Mouse (Mus musculus) urinary bladder, postnatal 25 days (tissue): Measurements from ENCODE around the gene Hcn3.

Experiments
- DNase-seq: peaks from one replicate; pipeline ENCODE4 v3.0.0; 2022; ENCODE audit warnings: low spot score

Gene Hcn3

DNA sequence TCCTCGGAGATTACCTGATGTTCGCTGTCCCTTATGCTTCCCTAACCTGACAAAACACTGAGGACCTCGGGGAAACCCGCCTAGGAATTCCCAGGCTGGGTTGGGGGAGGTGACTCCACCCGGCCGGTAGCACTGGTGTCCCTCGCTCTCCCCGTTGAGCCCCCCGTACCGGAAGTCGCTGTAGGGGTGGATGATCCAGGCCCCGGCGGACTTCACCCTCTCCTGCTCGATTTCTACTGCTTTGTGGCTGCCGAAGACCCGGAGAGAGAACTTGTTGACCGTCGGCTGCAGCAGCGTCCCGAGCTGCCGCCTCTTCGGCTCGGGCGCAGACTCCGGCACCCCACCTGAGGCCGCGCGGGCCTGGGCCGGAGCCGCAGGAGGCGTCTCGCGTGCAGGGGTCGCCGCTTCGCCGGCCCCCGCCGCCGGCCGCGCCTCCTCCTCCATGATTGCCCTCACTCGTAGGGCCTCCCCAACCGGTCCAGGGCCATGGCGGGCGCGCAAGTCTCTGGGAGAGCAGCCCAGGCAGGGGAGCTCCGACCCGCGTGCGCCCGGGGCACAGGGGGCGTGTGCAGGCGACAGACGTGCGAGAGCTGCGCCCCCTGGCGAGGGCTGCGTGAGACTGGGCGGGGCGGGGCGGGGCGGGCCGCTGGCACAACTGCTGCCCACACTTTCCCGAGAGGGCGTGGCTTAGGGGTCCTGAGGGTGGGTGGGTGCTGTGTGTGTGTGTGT, at the start of gene Hcn3:
Gene Hcn3, minus strand, starts transcription at position 581 of the 729 bp plus-strand sequence.
- peak; percentile 47 for DNase-seq

DNA sequence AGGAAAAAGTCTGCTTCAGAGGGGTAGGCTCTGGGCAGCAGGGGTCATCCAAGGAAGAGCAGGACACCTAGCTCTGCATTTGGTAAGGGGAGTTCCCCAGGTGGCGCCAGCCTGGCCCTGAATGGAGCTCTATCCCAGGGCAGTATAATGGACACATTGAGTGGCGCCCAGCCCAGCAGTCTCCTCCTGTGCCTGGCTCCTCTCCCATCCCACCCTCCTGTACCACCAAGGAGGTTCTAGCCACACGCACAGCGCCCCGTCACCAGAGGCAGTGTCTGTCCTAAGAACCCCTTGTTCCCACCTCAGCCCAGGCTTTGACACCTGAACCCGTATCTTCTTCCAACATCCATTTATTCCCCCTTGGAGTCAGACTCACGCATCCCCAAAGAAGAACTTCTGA, 49.7 kb upstream of the Hcn3 start:
- no peak for DNase-seq

DNA sequence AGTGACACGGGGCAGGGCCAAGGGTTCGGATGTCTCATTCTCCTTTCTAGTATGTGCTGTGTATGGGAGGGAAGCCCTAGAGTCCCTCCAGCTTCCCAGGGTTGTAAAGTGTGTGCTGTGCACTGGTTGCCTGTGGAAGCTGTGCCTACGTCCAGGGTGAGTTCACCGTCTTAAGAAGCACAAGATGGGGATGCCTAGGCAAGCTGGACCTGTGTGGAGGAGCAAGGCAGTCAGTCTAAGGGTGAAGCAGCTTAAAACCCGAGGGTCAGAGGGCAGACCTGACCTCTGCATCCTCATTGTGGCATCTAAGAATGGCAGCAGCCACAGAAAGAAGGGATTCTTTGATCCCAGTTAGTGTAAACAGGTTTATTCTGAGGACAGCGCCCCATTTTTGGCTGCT, 48.7 kb upstream of the Hcn3 start:
- no peak for DNase-seq

DNA sequence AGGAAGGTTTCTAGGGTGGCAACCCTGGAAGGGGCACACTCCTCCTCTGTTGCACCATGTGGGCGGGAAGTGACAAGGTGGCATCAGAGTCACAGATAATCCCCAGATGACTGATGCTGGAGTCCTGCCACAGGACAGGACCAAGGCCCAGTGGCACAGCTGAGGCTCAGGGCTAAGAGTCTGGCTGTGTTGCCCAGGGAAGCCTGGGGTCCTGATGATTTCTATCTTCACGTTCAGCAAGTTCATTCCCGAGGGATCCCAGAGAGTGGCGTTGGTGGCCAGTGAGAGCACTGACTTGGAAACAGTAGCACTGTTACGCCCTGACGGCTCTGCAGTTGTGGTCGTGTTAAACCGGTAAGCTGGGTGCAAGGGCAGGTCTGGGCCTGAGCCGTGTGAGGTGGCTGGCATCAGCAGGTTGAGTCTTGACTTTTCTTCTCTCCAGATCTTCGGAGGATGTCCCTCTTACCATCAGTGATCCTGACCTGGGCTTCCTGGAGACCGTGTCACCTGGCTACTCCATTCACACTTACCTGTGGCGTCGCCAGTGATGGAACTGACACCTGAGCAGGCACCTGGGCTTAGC, 48.2 kb upstream of the Hcn3 start:
- no peak for DNase-seq

DNA sequence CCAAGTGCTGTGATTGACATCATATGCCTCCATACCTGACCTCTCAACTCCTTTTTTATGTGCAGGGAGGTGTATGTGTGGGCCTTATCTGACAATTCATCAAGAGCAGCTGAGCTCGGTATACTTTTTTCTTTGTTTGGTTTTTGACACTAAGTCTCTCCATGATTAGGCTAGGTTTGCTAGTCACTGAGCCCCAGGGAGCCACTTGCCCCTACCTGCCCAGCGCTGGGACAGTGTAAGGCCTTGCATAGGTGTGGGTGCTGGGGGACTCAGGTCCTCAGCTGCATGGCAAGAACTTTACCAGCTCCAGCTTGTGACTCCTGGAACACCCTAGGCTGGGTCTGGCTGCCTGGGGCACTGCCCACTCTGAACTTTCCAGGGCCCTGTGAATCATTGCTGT, 46.7 kb upstream of the Hcn3 start:
- no peak for DNase-seq

DNA sequence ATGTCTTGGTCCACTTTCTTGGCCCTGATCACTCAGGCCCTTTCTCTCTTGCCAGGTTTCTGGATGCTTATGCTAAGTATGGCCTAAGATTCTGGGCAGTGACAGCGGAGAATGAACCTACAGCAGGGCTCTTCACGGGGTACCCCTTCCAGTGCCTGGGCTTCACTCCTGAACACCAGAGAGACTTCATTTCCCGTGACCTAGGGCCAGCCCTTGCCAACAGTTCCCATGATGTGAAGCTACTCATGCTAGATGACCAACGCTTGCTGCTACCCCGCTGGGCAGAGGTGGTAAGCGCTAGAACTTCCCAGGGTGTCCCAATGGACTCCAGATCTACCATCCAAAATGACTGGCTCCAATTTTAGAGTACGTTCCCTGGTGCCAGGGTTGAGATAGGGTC, 46.1 kb upstream of the Hcn3 start:
- DNase-seq: no peak

DNA sequence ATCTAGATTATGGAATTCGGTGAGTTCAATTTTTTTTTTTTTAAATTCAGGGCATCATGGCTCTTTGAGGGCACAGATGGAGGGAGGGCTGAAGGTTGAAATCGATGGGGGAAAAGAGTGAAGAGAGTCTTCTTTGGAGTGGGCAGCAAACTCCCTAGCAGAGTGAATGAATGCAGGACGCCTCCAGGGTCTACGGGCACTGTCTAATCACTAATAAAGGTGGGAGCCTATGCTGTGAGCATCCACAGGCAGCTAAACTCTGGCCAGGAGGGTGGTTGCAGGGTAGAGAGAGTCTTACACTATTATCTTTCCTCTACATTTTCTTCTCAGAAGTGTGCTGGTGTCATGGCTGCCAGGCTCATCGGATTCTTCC, 43.1 kb upstream of the Hcn3 start:
- DNase-seq: no peak

DNA sequence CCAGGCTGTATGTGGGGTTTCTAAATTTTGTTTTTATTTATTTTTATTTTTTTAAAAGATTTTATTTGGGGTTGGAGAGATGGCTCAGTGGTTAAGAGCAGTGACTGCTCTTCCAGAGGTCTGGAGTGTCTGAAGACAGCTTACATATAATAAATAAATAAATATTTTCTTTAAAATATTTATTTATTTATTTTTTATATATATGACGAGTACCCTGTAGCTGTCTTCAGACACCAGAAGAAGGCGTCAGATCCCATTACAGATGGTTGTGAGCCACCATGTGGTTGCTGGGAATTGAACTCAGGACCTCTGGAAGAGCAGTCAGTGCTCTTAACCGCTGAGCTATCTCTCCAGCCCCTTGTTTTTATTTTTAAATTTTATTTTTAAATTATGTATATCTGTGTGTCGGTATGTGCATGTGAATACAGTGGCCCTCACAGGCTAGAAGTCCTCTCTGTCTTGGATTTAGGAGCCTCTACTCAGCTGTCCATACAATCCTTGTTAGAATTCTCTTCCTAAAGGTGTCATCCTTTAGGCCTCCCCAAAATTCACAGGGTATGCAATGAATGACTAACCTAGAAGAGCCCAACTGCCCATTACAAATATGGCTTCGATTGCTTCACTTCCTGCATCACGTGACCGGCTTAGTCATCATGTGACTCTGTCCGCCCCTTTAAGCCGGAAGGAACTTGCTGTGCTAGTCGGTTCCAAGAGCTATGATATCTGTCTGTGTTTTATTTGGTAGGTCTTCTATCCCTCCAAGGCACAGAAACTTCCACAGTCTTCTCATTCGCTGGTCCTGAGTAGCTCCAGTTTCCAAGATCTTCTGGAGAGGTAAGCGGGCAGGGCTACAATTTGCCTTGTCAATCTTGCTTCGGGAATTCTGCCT, 42.5 kb upstream of the Hcn3 start, which contains the start of gene Gba:
Gene Gba, plus strand, starts transcription at position 676 of the 889 bp plus-strand sequence.
- peak; percentile 89 for DNase-seq

DNA sequence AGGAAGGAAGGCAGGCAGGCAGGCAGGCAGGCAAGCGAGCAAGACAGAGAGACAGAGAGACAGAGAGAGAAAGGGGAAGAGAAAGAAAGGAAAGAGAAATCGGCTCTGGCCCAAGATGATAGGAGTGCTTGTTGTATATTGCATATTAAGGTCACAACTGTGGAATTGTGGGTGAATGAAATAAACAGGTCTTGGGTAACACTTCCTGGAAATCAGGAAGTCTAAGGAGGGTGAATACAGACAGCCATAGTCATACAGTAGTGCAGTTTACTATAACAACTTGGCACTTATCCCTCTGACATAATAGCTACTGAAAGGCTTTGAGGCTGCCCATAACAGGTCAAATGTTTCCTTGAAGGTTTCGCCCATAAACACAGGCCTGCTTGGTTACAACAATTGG, 39.8 kb upstream of the Hcn3 start:
- DNase-seq: no peak

DNA sequence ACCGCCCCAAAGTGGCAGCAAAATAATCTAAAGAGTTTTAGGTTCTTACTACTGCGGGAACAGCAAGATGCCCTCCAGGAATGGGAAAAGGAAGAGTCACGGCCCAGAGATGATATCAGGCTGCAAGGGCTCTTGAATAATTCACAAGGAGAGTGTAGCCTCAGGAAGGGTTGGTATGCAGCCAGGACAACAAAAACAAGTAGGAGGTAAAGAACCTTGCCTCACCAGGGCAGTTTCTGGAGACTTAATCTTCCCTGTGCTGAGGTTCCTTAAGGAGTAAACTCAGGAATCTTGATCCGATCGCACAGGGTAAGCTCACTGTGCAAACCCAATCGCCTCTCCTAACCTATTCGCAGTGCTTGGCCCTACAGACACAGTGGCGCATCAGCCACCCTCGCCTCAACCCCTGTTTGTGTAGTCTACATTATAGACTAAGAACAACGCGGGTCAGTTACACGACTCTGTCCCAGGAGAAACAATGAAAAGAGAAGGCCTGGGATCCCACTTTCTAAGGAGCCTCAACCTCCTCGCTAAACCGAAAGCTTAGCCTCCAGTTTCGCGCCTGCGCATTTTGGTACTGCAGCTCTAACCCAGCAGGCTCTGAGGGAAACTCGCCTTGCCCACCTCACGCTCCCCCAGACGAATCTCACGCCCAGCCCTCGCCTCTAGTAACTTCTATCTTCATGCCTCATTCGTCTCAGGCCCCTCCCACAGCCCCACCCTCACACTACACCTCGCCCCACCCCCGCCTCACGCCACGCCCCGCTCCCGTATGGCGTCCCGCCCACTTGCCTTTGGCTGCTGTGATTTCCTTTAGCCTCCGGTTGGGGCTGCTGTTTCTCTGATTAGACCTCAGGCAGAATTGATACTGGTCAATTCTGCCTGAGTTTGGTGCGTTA, 36.2 kb upstream of the Hcn3 start:
- peak; percentile 83 for DNase-seq

DNA sequence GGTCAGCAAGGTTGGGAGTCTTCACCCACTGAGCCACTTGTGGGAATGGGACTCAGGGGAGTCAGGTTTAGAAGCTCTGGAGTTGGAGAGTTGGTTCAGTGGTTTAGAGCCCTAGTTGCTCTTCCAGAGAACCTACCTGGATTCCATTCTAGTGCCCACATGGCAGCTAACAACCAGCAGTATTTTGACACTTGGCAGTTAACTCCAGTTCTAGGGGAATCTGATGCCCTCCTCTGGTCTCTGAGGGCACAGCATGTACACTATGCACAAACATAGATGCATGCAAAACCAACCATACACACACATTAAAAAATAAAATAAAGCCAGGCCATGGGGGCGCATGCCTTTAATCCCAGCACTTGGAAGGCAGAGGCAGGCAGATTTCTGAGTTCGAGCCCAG, 33.9 kb upstream of the Hcn3 start:
- no peak for DNase-seq

DNA sequence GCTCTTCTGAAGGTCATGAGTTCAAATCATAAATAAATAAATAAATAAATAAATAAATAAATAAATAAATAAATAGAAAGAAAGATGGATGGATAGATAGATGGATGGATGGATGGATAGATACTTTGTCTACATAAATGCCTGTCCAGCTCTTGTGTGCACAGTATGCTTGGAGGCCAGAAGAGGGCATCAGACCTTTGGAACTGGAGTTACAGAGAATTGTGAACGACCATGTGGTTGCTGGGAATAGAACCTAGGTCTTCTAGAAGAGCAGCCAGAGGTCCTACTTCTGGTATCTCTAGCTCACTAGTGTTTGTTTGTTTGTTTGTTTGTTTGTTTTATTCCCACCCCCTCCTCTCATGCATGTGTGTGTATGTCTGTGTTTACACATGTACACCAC, 33.4 kb upstream of the Hcn3 start:
- no peak for DNase-seq

DNA sequence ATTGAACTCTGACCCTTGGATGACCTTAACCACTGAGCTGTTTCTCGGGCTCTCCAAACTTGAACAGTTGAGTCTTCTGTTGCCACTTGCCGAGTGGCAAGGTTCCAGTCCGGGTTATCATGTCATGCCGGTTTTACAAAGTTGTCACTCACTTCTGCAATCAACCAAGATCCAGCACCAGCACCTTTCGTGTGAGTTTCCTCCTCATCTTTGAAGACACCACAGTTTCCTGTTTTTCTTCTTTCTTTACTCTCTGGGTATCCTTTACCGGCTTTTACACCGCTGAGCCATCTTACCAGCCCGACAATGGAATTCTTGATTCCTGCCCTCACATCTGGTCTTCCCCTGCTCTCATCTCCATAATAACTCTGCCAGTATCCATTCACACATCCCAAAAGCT, 30.4 kb upstream of the Hcn3 start:
- no peak for DNase-seq

DNA sequence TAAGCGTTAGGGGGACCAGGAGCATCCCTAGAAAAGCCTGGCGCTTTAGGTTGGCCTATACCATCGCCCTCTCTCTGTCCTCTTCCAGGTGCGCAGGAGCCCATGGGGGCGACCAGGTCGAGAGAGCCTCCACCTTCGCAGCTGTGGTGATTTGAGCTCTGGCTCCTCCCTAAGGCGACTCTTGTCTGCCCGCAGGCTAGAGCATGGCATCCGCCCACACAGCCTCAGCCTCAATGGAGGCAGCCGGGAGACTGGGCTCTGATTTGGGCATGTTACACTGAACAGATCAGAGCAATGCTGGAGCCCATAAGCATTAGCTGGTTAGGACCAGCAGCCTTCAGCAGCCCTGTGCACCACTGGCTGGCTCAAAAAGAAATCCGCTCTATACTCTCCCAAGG, 28.5 kb upstream of the Hcn3 start:
- no peak for DNase-seq

DNA sequence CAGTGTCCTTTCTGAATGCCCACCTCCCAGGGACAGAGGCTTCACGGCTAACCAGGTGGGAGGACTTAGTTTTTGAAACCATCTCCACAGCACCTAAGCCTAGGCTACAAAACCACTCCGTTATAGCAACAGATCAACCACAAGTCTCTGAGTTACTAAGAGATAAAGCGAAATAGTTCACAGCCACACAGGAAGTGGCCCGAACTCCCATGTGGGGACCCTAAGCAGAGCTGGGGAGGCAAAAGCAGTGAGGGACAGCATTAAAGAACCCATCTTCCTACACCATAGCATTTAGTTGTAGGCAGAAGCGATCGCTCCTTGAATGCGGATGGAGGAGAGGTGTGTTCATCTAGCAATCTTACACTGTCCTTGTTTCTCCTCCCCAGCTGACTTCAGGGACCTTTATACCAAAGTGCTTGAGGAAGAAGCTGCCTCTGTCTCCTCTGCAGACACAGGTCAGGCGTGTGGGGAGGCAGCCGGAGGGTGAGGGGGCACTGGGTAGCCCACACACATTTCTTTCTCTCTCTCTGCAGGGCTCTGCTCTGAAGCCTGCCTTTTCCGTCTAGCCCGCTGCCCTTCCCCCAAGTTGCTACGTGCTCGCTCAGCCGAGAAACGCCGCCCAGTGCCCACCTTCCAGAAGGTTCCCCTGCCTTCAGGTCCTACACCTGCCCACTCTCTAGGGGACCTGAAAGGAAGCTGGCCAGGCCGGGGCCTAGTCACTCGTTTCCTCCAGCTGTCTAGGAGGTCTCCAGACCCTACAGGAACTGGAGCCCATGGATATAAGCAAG, 27.9 kb upstream of the Hcn3 start:
- no peak for DNase-seq

DNA sequence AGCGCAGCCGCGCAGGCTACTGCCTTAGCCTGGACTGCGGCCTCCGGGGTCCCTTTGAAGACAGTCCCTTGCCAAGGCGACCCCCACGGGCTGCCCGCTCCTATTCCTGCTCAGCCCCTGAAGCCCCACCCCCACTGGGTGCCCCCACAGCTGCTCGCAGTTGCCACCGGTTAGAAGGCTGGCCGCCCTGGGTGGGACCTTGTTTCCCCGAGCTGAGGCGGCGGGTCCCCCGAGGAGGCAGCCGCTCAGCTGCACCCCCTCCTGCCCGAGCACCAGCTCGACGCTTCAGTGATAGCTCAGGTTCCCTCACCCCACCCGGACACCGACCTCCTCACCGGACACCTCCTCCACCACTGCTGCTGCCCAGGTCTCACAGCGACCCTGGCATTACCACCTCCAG, 27.2 kb upstream of the Hcn3 start:
- DNase-seq: no peak

DNA sequence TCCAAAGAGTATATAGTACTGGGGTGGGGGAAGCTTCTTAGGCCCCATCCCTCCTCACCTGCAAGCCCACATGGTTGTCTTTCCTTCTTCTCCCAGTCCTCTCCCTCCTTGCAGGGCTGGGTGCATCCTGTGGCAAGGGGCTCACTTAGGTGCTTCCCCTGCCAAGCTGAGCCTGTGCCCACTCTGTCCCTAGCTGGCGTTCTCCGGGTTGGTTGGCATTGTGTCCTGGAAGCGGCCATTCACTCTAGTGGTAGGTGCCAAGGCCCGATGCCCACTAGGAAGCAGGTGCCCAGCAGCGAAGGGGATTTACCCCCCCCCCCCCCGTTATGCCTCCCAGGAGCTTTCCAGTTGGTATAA, 23.9 kb upstream of the Hcn3 start:
- DNase-seq: no peak

DNA sequence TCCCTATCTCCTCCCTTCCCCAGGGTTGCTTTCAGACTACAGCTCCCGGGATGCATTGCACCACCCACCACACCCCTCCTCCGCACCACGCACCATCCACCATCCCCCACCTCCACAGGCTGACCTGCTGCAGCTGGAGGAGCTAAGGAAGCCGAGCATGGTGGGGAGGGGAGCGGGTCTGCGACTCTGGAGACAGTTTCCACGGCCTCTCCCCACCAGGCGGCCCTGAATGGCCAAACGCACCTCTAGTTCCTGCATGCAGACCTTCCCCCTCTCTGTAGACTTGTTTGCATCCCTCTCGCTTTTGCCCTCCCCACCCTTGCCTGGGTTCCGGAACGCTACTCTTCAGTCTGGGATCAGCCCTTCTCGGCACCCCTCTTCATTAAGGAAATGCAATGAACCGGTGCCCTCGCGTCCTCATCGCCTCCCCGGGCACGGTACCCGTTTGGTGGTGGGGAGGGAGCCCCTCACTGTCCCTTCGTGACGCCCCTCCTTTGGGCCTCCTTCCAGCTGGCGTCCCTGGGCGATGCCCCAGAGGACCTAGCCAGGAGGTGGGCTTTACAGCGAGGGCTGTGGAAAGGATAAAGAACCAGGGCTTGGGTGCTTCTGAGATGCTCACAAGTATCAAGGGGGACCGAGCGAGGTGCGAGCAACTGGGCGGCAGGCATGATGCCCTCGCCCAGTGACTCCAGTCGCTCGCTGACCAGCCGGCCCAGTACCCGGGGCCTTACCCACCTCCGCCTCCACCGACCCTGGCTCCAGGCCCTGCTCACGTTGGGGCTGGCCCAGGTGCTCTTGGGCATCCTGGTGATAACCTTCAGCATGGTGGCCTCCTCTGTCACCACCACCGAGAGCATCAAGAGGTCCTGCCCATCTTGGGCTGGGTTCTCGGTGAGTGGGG, 23.3 kb upstream of the Hcn3 start, which contains the start of gene Fam189b:
Gene Fam189b, plus strand, starts transcription at position 86 of the 901 bp plus-strand sequence.
- DNase-seq: peak; percentile 66

DNA sequence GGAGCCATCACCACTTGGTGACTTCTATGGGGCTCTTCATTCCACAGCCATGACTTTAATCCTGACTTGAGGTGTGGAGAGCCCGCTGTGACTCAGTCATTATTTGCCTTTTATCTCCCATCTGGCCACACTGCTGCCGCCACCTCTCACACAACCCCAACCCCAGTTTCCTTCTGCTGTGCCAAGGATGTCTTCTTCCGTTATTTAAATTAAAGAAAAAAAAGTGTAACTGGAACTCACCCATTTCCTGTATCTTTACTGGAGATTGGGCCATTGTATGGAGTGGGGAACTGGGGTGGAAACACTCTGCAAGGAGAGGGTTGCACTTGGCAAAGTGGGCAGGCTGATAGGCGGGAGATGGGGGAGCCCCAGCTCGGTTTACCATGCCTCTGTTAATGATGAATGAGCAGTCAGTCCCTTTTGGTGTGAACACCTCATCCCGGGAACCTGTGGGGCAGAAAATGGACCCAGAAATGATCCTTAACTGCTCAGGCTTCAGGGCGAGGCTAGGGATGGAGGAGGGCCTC, 22.6 kb upstream of the Hcn3 start:
- DNase-seq: no peak
